Mouse (Mus musculus): ENCODE data around the gene Gm49721. TPM values are rescaled to one million over a fixed set of nuclear protein-coding genes. Genes with fewer than 3 reads are reported as not detected.
"Not testable (repeated sequence)": the region's sequence is repeated elsewhere in the genome, so short reads cannot be mapped to it uniquely, and the experiment has no call there.

Gm49721 gene
- total RNA-seq, 1 experiment from 2014 or later, result 2.9 TPM

- peak; percentile 53 for ATAC-seq (ENCODE audit: extremely low read depth, insufficient number of reproducible peaks, low FRiP score, poor library complexity, severe bottlenecking)
Measured at GRCm38 (mm10) chr17:7033192-7034166, 54.8 kb downstream of the Gm49721 start.

GRCm38 (mm10) chr17:7068997-7069539 lies 90.4 kb downstream of the Gm49721 start:
- not testable (repeated sequence) for ATAC-seq (ENCODE audit: extremely low read depth, insufficient number of reproducible peaks, low FRiP score, poor library complexity, severe bottlenecking)

- not testable (repeated sequence) for ATAC-seq (ENCODE audit: extremely low read depth, insufficient number of reproducible peaks, low FRiP score, poor library complexity, severe bottlenecking)
Measured at GRCm38 (mm10) chr17:7069561-7070240, 91.0 kb downstream of the Gm49721 start.

GRCm38 (mm10) chr17:7074494-7074893 lies 95.8 kb downstream of the Gm49721 start:
- peak; percentile 63 for ATAC-seq (ENCODE audit: extremely low read depth, insufficient number of reproducible peaks, low FRiP score, poor library complexity, severe bottlenecking)

- ATAC-seq (ENCODE audit: extremely low read depth, insufficient number of reproducible peaks, low FRiP score, poor library complexity, severe bottlenecking), result peak; percentile 57
Measured at GRCm38 (mm10) chr17:7075519-7075918, 96.8 kb downstream of the Gm49721 start.

- ATAC-seq (ENCODE audit: extremely low read depth, insufficient number of reproducible peaks, low FRiP score, poor library complexity, severe bottlenecking), result peak; percentile 67
Measured at GRCm38 (mm10) chr17:7079558-7079957, 100.9 kb downstream of the Gm49721 start.

GRCm38 (mm10) chr17:7084523-7084922 lies 105.8 kb downstream of the Gm49721 start:
- not testable (repeated sequence) for ATAC-seq (ENCODE audit: extremely low read depth, insufficient number of reproducible peaks, low FRiP score, poor library complexity, severe bottlenecking)

GRCm38 (mm10) chr17:7085469-7086168 lies 106.9 kb downstream of the Gm49721 start:
- ATAC-seq (ENCODE audit: extremely low read depth, insufficient number of reproducible peaks, low FRiP score, poor library complexity, severe bottlenecking), result peak; percentile 60

GRCm38 (mm10) chr17:7086836-7087235 lies 108.1 kb downstream of the Gm49721 start:
- ATAC-seq (ENCODE audit: extremely low read depth, insufficient number of reproducible peaks, low FRiP score, poor library complexity, severe bottlenecking), result not testable (repeated sequence)

Other genes with a start within 250 kb of the Gm49721 start
- gene Ezr, start 196.1 kb upstream of the Gm49721 start, total RNA-seq (2017), result 651 and 692 TPM in 2 replicates
- 17.2 and 18.4 TPM in 2 replicates for gene Rsph3b, start 30.2 kb upstream of the Gm49721 start, total RNA-seq (2017)
- gene Tagap1, start 17.7 kb upstream of the Gm49721 start, total RNA-seq (2017), result 33.5 and 39.3 TPM in 2 replicates
- gene Rnaset2b, start 8.3 kb upstream of the Gm49721 start, total RNA-seq (2017), result 302 and 381 TPM in 2 replicates
- not detected in 2 replicates for gene Gm1604a, start 46.7 kb downstream of the Gm49721 start, total RNA-seq (2017)
- gene Rps6ka2, start 191.2 kb downstream of the Gm49721 start, total RNA-seq (2017), result 9.5 and 9.7 TPM in 2 replicates